Mouse (Mus musculus) lung, adult 2 months (tissue): ENCODE results near the gene Klf1.

Experiments used
- CTCF ChIP-seq: fragments of 200-500 bp; IDR thresholded peaks from 2 replicates; pipeline ENCODE4 v1.5.1; 2011; ENCODE audit warnings: mild to moderate bottlenecking, low read length, control low read depth; ENCODE audit not compliant: insufficient read depth
- POLR2A ChIP-seq: fragments of 200-500 bp; IDR thresholded peaks from 2 replicates; pipeline ENCODE4 v1.6.1; 2011; ENCODE audit warnings: low read depth, mild to moderate bottlenecking, control low read depth, low read length, borderline replicate concordance; ENCODE audit errors: extremely low read depth

GRCm38 (mm10) chr8:84904351-84904750 is 2.6 kb downstream of the Klf1 start:
- no peak for TF ChIP-seq CTCF
- no peak for TF ChIP-seq POLR2A
